Mouse (Mus musculus) thymus, postnatal 4 days (tissue): Measurements from ENCODE around the gene Dscam.

Source experiments
- DNase-seq: peaks from one replicate; pipeline ENCODE4 v3.0.0; 2021

The Dscam gene

DNA sequence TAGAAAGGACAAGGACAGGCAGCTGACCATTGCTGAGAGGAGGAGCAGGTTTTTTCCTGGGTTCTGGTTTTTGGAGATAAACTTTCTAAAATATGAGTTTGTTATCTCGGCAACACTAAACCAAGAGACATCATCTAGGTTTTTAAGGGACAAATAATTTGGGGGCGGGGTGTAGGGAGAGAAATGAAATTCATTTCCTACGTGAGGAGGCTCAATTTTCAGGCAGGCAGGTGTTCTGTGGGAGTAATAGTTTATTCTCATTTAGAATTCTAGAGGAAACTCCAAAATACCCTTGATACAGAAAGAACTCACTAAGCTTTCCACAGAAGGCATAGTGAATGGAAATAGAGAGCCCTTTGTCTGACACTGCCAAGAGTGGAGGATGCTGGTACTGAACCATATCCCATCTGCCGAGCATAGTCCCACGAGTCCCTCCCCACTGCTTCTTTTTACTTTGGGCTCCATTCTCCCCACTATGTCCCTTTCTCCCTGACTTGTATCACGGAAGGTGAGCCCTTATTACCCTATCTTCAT, 415.5 kb downstream of the Dscam start:
- no peak for DNase-seq

GRCm38 (mm10) chr16:96754381-96754780, 416.2 kb downstream of the Dscam start:
- DNase-seq, result no peak

GRCm38 (mm10) chr16:96753781-96754173, 416.8 kb downstream of the Dscam start:
- no peak for DNase-seq

- DNase-seq, result no peak
Observed at GRCm38 (mm10) chr16:96753164-96753780, 417.3 kb downstream of the Dscam start.

DNA sequence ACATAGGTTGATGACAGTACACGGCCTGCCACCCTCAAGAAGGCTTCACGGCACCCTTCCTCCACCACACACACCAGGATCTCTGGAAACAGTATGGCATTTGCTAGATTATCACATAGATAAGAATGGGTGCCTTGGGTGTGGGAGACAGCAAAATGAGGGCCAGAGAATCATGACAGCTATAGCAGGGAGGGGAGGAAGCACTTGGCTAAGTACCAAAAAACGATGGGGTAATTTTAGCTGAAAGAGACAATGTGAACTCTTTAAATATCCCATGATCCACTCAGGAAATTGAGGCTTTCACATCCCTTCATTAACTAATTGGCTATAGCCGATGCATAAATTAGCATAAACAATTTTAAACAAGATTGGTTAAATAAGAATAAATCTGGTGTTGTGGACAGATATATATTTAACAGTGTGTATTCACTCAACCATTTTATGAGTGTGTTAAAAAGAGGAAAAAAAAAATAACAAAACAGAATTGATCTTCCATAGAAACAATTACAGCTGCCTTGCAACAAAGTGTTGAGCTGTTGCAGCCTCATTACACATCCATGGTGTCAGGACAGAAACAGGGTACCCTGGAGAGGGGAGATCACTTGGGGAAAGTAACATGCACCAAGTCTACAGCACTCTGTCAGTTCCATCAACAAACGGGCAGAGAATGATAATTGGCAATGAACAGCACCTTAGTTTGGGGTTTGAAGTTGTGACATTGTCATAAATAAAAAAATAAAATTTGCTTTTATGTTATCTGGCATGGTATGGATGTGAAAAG, 427.9 kb downstream of the Dscam start:
- no peak for DNase-seq

GRCm38 (mm10) chr16:96741336-96741735, 429.2 kb downstream of the Dscam start:
- DNase-seq, result no peak

GRCm38 (mm10) chr16:96740073-96741055, 430.2 kb downstream of the Dscam start:
- DNase-seq, result no peak

DNA sequence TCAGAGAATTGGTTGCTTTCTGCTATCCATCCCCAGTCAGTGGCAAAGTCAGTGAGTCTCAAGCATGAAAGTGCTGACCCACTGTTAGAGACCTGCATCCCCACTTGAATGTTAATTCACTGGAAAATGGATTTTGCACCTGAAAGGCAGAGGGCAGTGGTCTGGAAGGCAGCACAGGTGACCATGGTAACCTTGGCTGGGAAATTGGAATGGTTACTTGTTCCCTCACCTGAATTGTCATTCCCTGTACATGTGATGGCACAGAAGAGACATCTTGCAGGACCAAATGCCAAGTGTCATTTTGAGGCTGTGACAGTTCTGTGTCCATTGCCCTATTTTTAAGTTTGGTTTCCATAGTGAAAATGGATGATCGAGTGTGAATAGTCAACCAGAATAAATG, 434.1 kb downstream of the Dscam start:
- DNase-seq, result no peak

- no peak for DNase-seq
Observed at GRCm38 (mm10) chr16:96730881-96731280, 439.7 kb downstream of the Dscam start.

- DNase-seq, result no peak
Observed at GRCm38 (mm10) chr16:96727836-96728774, 442.4 kb downstream of the Dscam start.

- no peak for DNase-seq
Observed at GRCm38 (mm10) chr16:96725071-96725724, 445.4 kb downstream of the Dscam start.

DNA sequence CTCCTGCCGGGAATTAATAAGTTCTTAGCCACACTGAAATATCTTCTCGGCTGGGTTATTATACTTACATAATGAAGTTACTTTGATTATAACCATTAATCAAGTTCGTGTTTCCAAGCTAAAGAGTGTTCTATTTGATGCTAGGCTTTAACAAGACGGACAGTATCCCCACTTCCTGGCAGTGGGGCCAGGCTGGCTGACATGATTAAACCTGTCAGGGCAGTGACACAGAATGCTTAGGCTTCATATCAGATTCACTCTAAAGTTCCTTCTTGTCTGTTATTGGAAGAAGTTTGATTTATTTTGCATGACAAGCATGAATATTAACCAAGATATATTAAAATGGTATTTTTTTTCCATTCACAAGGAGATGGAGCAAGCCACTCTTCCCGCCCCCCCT, 446.0 kb downstream of the Dscam start:
- no peak for DNase-seq

GRCm38 (mm10) chr16:96724123-96724522, 446.4 kb downstream of the Dscam start:
- no peak for DNase-seq

DNA sequence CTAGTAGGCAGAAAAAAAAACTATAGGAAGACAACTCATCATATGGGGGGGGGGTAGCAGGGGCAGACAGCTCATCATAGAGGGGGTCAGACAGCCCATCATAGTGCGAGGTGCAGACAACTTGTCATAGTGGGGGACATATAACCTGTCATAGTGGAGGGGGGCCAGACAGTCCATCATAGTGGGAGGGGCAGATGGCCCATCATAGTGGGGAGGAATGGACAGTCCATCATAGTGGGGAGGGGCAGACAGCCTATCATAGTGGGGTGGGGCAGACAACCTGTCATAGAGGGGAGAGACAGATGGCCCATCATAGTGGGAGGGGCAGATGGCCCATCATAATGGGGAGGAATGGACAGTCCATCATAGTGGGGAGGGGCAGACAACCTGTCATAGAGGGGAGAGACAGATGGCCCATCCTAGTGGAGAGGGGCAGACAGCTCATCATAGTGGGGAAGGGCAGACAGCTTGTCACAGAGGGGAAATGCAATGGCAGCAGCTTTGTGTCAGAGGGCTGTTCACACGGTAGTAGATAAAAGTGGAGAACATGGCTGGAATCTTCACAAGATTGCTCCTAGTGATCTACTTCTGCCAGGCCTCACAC, 447.4 kb downstream of the Dscam start:
- DNase-seq, result no peak

DNA sequence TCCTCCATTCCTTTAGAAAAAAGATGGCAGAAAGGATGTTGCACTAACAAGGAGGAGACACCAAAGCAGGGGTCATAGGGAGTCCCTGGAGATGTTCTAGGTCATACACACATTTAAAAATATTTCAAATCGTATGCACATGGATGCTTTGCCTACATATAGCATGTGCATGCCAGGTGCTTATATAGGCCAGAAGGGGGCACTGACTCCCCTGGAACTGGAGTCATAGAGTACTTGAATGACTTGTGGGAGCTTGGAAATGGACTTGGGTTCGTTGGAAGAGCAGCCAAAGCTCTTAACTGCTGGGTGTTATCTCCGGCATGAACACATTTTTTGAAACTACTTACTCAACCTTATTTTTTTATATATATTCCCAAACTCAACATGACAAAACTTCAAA, 448.4 kb downstream of the Dscam start:
- no peak for DNase-seq

- no peak for DNase-seq
Observed at GRCm38 (mm10) chr16:96721241-96721640, 449.3 kb downstream of the Dscam start.

- DNase-seq, result no peak
Observed at GRCm38 (mm10) chr16:96720666-96721065, 449.9 kb downstream of the Dscam start.

GRCm38 (mm10) chr16:96718221-96718620, 452.3 kb downstream of the Dscam start:
- peak; percentile 22 for DNase-seq

DNA sequence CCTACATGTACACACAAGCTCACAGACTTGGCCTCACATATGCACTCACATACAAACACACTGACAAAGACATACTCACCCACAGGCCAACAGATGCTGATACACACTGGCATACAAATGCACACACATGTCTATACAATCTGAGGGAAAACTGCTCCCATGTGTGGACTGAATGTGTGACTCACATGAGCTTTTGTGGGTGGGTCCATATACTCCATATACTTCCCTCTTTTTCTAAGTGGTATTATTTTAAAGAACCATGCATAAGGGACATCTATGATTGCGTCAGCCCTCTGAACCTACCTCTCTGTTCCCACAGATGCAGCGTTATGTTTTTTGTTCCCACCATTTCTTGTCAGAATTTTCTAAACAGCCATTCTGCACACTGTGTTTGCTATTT, 453.9 kb downstream of the Dscam start:
- no peak for DNase-seq

DNA sequence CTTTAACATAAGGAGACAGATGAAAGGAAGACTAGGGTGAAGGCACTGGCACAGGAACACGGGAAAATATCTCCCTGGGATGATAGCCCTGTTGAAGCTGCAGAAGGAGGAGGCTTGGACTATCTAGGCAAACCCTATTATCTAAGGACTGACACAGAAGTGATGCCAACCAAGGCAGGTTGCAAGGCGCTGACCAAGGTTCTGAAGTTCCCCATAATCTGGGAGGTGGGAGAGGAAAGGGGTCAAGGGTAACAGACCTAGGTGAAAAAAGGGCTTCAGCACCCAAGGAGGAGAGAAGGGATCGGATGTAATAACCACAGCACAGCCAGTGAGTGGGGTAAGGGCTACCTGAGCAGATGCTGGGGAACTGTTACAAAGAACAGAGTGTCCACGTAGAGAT, 458.6 kb downstream of the Dscam start:
- peak; percentile 12 for DNase-seq

DNA sequence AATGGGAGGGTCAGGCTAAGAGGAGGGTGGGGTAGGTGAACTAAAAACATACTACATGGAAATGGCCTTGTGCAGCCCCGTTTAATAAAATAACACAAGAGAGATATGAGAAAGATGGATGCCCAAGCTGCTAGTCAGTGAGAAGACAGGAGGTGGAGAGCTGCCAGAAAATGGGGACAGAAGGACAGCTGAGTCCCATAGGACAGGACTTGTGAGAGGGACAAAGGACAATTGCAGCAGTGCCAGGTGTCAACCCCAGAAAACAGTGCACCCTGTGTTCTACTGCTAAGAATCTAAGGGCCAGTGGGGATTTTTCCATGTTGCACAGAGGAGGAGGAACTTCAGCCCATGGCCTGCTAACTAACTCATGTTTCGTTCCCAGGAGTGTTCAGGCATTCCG, 470.0 kb downstream of the Dscam start:
- DNase-seq, result no peak
